Mouse (Mus musculus) ovary, adult 10 weeks (tissue): Measurements from ENCODE around the gene Rundc3a. TPM values are rescaled to one million over a fixed set of nuclear protein-coding genes. Genes with fewer than 3 reads are reported as not detected.

Experiments
- polyA plus RNA-seq: library from polyadenylated mRNA; stranded (reverse); fragments of 350-450 nt; fragmentation: Illumina TruSeq; extraction: RNeasy Lipid Tissue Mini Kit (QIAGEN cat#74804); gene quantifications from one replicate; pipeline ENCODE4 v1.2.3, GENCODE M21; 2014

The Rundc3a gene
- polyA plus RNA-seq: not detected

DNA sequence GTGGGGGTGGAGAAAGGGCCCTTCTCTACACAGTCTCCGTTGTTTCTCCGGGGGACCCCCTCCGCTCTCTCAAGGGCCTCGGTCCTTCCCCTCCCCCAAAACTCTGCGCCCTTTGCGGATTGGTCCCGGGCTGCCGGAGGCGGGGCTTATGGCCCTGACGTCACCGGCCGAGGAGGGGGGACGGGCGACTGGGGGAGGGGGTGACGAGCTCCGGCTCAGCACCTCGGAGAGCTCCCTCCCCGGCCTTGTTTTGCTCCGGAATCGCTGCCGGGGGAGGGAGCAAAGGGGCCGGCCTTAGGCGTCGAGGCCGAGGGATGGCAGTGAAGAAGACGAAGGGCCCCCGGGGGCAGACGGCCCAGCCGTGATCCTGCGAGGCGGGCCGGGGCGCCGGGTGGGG is at the start of gene Rundc3a:
Gene Rundc3a, plus strand, starts transcription at position 166 of the 397 bp plus-strand sequence.

DNA sequence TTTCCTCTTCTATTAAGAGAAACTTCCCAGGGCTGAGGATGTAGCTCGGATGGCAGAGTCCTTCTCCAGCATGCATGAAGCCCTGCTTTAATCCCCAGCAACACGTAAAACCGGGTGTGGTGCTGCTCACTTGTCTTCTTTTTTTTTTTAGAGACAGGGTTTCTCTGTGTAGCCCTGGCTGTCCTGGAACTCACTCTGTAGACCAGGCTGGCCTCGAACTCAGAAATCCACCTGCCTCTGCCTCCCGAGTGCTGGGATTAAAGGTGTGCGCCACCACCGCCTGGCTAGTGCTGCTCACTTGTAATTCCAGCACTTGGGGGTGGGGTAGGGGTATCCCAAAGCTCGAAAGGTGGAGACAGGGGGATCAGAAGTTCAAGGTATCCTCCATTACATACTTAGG is 27.1 kb upstream of the Rundc3a start, which contains the start of gene Slc4a1:
Gene Slc4a1, minus strand, starts transcription at position 101 of the 400 bp plus-strand sequence.

DNA sequence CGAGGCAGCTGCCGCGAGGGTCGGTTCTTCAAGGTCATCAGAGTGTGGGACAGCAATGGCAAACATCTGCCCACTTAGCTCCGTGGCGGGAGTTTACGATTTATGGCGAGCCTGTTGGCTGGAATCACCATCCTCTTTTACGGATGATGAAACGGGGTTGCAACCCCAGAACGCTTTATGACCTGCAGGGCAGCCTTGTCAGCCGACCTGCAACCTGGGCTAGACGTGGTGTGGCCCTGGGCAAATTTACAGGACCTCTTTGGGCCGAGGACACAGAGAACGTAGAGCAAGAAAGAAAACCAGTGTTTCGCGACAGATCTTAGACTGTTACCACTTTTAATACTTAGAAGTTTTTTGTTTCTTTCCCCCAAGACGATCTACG is 14.6 kb downstream of the Rundc3a start, which contains the start of gene Slc25a39:
Gene Slc25a39, minus strand, starts transcription at position 113 of the 382 bp plus-strand sequence.

DNA sequence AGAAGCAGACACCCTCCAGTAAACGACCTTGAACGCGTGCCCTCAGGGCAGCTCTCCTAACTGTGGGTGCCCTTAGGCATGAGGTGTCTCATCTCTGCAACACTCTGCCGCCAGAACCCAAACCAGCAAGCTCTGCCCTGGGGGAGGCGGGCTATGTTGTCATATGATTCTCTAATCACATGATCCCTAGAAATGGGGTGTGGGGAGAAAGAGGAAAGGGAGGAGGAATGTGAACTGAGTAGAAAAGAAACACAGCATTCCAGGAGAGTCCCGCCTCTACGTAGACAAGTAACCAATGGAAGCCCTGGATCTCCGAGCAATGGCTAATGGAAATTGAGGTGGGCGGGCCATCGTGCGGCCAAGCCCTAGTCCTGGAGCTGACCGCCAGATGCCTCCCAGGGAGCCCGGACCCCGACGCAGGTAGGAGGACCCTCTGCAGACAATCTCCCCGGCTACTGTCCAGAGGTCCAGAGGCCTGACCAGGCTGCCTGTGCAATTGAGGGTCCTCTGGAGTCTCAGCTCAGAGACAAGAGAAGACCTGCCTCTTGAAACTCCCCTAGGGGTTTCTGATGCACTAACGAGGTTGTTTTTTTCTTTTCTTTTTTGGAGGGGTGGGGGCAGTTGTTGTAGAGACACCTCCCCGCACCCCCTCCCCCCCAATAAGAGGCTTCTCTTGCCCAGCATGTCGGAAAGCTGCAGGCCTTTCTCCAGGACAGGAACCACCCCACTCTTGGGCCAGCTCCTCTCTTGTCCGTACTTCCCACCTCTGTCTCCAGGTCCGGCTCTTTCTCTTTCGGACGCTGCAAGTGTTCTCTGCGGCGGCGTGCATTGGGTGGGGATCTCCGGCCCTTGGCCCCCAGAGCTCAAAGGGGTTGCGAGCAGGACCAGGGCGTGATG is 37.2 kb downstream of the Rundc3a start, which contains the start of gene Grn:
Gene Grn, plus strand, starts transcription at position 195 of the 897 bp plus-strand sequence.

DNA sequence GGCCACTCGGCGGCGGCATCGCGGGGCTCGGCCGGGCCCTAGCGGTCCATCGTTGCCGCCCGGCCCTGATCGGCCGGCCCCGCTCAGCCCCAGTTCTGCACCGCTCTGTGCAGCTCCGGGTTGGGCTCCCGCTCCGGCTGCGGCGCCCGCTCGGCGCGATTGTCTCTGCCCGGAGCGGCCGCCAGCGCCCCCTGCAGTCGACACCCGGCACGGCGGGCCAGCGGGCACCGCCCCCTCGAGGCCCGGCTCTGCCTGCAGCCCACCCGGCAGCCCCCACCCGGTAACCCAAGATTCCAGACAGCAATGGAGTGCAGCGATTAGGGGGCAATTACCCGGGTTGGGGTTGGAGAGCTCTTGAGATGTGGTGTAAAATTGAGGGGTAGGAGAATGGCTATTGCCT is 54.3 kb downstream of the Rundc3a start, which contains the start of gene Fam171a2:
Gene Fam171a2, minus strand, starts transcription at position 186 of the 400 bp plus-strand sequence.

Other genes starting within 250 kb of the Rundc3a start
- not detected for gene Nags, start 247.9 kb upstream of the Rundc3a start, polyA plus RNA-seq
- 6.0 TPM for gene Tmem101, start 237.0 kb upstream of the Rundc3a start, polyA plus RNA-seq
- 73.6 TPM for gene Lsm12, start 208.1 kb upstream of the Rundc3a start, polyA plus RNA-seq
- 0.71 TPM for gene G6pc3, start 203.8 kb upstream of the Rundc3a start, polyA plus RNA-seq
- gene Hdac5, start 163.2 kb upstream of the Rundc3a start, polyA plus RNA-seq: 1.00 TPM
- gene BC030867, start 144.5 kb upstream of the Rundc3a start, polyA plus RNA-seq: not detected
- gene Asb16, start 124.7 kb upstream of the Rundc3a start, polyA plus RNA-seq: not detected
- gene Tmub2, start 108.5 kb upstream of the Rundc3a start, polyA plus RNA-seq: 3.6 TPM
- 8.8 TPM for gene Atxn7l3, start 96.8 kb upstream of the Rundc3a start, polyA plus RNA-seq
- 54.4 TPM for gene Ubtf, start 73.7 kb upstream of the Rundc3a start, polyA plus RNA-seq
- not detected for gene Slc4a1, start 27.2 kb upstream of the Rundc3a start, polyA plus RNA-seq
- gene Slc25a39, start 14.5 kb downstream of the Rundc3a start, polyA plus RNA-seq: 2.3 TPM
- gene Grn, start 36.9 kb downstream of the Rundc3a start, polyA plus RNA-seq: 10.5 TPM
- gene Fam171a2, start 54.3 kb downstream of the Rundc3a start, polyA plus RNA-seq: not detected
- not detected for gene Itga2b, start 76.7 kb downstream of the Rundc3a start, polyA plus RNA-seq
- gene Gpatch8, start 163.0 kb downstream of the Rundc3a start, polyA plus RNA-seq: 27.2 TPM
- 3.2 TPM for gene Gm11627, start 186.1 kb downstream of the Rundc3a start, polyA plus RNA-seq
- 7.6 TPM for gene Fzd2, start 211.0 kb downstream of the Rundc3a start, polyA plus RNA-seq